Mouse (Mus musculus): Measurements from ENCODE around the gene Dab1.

The Dab1 gene

GRCm38 (mm10) chr4:103974946-103975345 lies 355.8 kb downstream of the Dab1 start:
- no peak for DNase-seq (ENCODE audit: low spot score in 2 of 2)

GRCm38 (mm10) chr4:103993884-103994283 lies 374.7 kb downstream of the Dab1 start:
- no peak for DNase-seq (ENCODE audit: low spot score in 2 of 2)

- no peak for DNase-seq (ENCODE audit: low spot score in 2 of 2)
These were observed 375.2 kb downstream of the Dab1 start for GRCm38 (mm10) chr4:103994406-103994805.

GRCm38 (mm10) chr4:104008406-104008805 lies 389.2 kb downstream of the Dab1 start:
- no peak for DNase-seq (ENCODE audit: low spot score in 2 of 2)

- no peak for DNase-seq (ENCODE audit: low spot score in 2 of 2)
These were observed 392.5 kb downstream of the Dab1 start for GRCm38 (mm10) chr4:104011683-104012082.

- DNase-seq (ENCODE audit: low spot score in 2 of 2), result no peak
These were observed 393.0 kb downstream of the Dab1 start for GRCm38 (mm10) chr4:104012150-104012549.

GRCm38 (mm10) chr4:104025117-104025694 lies 406.0 kb downstream of the Dab1 start:
- no peak for DNase-seq (ENCODE audit: low spot score in 2 of 2)

GRCm38 (mm10) chr4:104026834-104027233 lies 407.7 kb downstream of the Dab1 start:
- no peak for DNase-seq (ENCODE audit: low spot score in 2 of 2)

- no peak for DNase-seq (ENCODE audit: low spot score in 2 of 2)
These were observed 408.1 kb downstream of the Dab1 start for GRCm38 (mm10) chr4:104027239-104027638.

- no peak for DNase-seq (ENCODE audit: low spot score in 2 of 2)
These were observed 416.9 kb downstream of the Dab1 start for GRCm38 (mm10) chr4:104036091-104036490.

- no peak for DNase-seq (ENCODE audit: low spot score in 2 of 2)
These were observed 420.4 kb downstream of the Dab1 start for GRCm38 (mm10) chr4:104039588-104039987.

- DNase-seq (ENCODE audit: low spot score in 2 of 2), result no peak
These were observed 424.3 kb downstream of the Dab1 start for GRCm38 (mm10) chr4:104043441-104043840.

GRCm38 (mm10) chr4:104044634-104045033 lies 425.5 kb downstream of the Dab1 start:
- DNase-seq (ENCODE audit: low spot score in 2 of 2), result no peak

- DNase-seq (ENCODE audit: low spot score in 2 of 2), result no peak
These were observed 429.0 kb downstream of the Dab1 start for GRCm38 (mm10) chr4:104047966-104048804.

- DNase-seq (ENCODE audit: low spot score in 2 of 2), result no peak
These were observed 438.0 kb downstream of the Dab1 start for GRCm38 (mm10) chr4:104057116-104057515.

- DNase-seq (ENCODE audit: low spot score in 2 of 2), result no peak
These were observed 440.4 kb downstream of the Dab1 start for GRCm38 (mm10) chr4:104059569-104059968.

- DNase-seq (ENCODE audit: low spot score in 2 of 2), result no peak
These were observed 443.2 kb downstream of the Dab1 start for GRCm38 (mm10) chr4:104062356-104062755.

GRCm38 (mm10) chr4:104066901-104067300 lies 447.7 kb downstream of the Dab1 start:
- DNase-seq (ENCODE audit: low spot score in 2 of 2), result no peak

GRCm38 (mm10) chr4:104067748-104068147 lies 448.6 kb downstream of the Dab1 start:
- no peak for DNase-seq (ENCODE audit: low spot score in 2 of 2)

- DNase-seq (ENCODE audit: low spot score in 2 of 2), result no peak
These were observed 452.1 kb downstream of the Dab1 start for GRCm38 (mm10) chr4:104071296-104071695.

- DNase-seq (ENCODE audit: low spot score in 2 of 2), result no peak
These were observed 454.8 kb downstream of the Dab1 start for GRCm38 (mm10) chr4:104073920-104074459.

GRCm38 (mm10) chr4:104077771-104078170 lies 458.6 kb downstream of the Dab1 start:
- no peak for DNase-seq (ENCODE audit: low spot score in 2 of 2)

- no peak for DNase-seq (ENCODE audit: low spot score in 2 of 2)
These were observed 487.1 kb downstream of the Dab1 start for GRCm38 (mm10) chr4:104106299-104106698.
